Mouse (Mus musculus): ENCODE data around the gene Crk. TPM values are rescaled to one million over a fixed set of nuclear protein-coding genes. Genes with fewer than 3 reads are reported as not detected.

Crk gene
- 30.5 and 39.8 TPM in 2 replicates for polyA plus RNA-seq (2012; rRNA removed)

GRCm38 (mm10) chr11:75678747-75679438 lies at the start of gene Crk:
Gene Crk (plus strand): TSS chr11:75679259.
- WGBS: under 1% methylated on average over 55 of the region's 55 CpGs
- DNase-seq (ENCODE audit: low read depth, low spot score): peak; percentile 95

GRCm38 (mm10) chr11:75630098-75630497 lies 49.0 kb upstream of the Crk start:
- no peak for DNase-seq (ENCODE audit: low read depth, low spot score)
- WGBS: 3% methylated on average over 5 of the region's 5 CpGs

- WGBS: under 1% methylated on average over 49 of the region's 53 CpGs
- peak; percentile 95 for DNase-seq (ENCODE audit: low read depth, low spot score)
These were observed 48.3 kb upstream of the Crk start, which contains the start of gene Inpp5k for GRCm38 (mm10) chr11:75630645-75631229. Gene Inpp5k (plus strand): TSS chr11:75630988.

GRCm38 (mm10) chr11:75631561-75632225 lies 47.4 kb upstream of the Crk start:
- DNase-seq (ENCODE audit: low read depth, low spot score): no peak
- WGBS: 10% methylated on average over 13 of the region's 13 CpGs

GRCm38 (mm10) chr11:75632921-75633320 lies 46.1 kb upstream of the Crk start:
- DNase-seq (ENCODE audit: low read depth, low spot score): no peak
- 95% methylated on average over 5 of the region's 5 CpGs for WGBS

GRCm38 (mm10) chr11:75634801-75635200 lies 44.3 kb upstream of the Crk start:
- DNase-seq (ENCODE audit: low read depth, low spot score): no peak
- WGBS: 41% methylated on average over 3 of the region's 3 CpGs

- 69% methylated on average over 11 of the region's 11 CpGs for WGBS
- DNase-seq (ENCODE audit: low read depth, low spot score): no peak
These were observed 43.7 kb upstream of the Crk start for GRCm38 (mm10) chr11:75635315-75635714.

- no peak for DNase-seq (ENCODE audit: low read depth, low spot score)
- WGBS: 74% methylated on average over 5 of the region's 5 CpGs
These were observed 35.7 kb upstream of the Crk start for GRCm38 (mm10) chr11:75643323-75643722.

- 75% methylated on average over 9 of the region's 9 CpGs for WGBS
- DNase-seq (ENCODE audit: low read depth, low spot score): no peak
These were observed 34.4 kb upstream of the Crk start for GRCm38 (mm10) chr11:75644684-75645083.

GRCm38 (mm10) chr11:75647681-75648211 lies 31.3 kb upstream of the Crk start:
- no peak for DNase-seq (ENCODE audit: low read depth, low spot score)
- 61% methylated on average over 6 of the region's 6 CpGs for WGBS

GRCm38 (mm10) chr11:75649155-75649561 lies 29.9 kb upstream of the Crk start:
- DNase-seq (ENCODE audit: low read depth, low spot score): no peak
- WGBS: 65% methylated on average over 4 of the region's 4 CpGs

GRCm38 (mm10) chr11:75650311-75650710 lies 28.7 kb upstream of the Crk start, which contains the start of gene Myo1c:
Gene Myo1c (plus strand): TSS chr11:75650504.
- 78% methylated on average over 7 of the region's 7 CpGs for WGBS
- no peak for DNase-seq (ENCODE audit: low read depth, low spot score)

GRCm38 (mm10) chr11:75650958-75651425 lies 28.1 kb upstream of the Crk start:
- WGBS: 42% methylated on average over 13 of the region's 13 CpGs
- DNase-seq (ENCODE audit: low read depth, low spot score): no peak

GRCm38 (mm10) chr11:75651426-75652221 lies 27.4 kb upstream of the Crk start:
- no peak for DNase-seq (ENCODE audit: low read depth, low spot score)

GRCm38 (mm10) chr11:75652222-75652941 lies 26.7 kb upstream of the Crk start:
- DNase-seq (ENCODE audit: low read depth, low spot score): no peak
- 31% methylated on average over 20 of the region's 20 CpGs for WGBS

More at GRCm38 (mm10) chr11:75651426-75652221, 27.4 kb upstream of the Crk start:
- WGBS: under 1% methylated on average over 54 of the region's 54 CpGs

- DNase-seq (ENCODE audit: low read depth, low spot score): no peak
- 34% methylated on average over 14 of the region's 14 CpGs for WGBS
These were observed 25.9 kb upstream of the Crk start for GRCm38 (mm10) chr11:75652942-75653684.

- DNase-seq (ENCODE audit: low read depth, low spot score): no peak
- 2% methylated on average over 45 of the region's 45 CpGs for WGBS
These were observed 25.1 kb upstream of the Crk start for GRCm38 (mm10) chr11:75653781-75654470.

Measured in large intestine, adult 2 months (tissue).